Mouse (Mus musculus): ENCODE measurements around the gene Fndc3b.

Fndc3b gene

GRCm38 (mm10) chr3:27670416-27670815 is 40.7 kb downstream of the Fndc3b start:
- DNase-seq (ENCODE audit: low spot score) = no peak

GRCm38 (mm10) chr3:27667280-27667679 is 43.8 kb downstream of the Fndc3b start:
- DNase-seq (ENCODE audit: low spot score) = no peak

GRCm38 (mm10) chr3:27665338-27665737 is 45.8 kb downstream of the Fndc3b start:
- no peak for DNase-seq (ENCODE audit: low spot score)

GRCm38 (mm10) chr3:27663221-27663620 is 47.9 kb downstream of the Fndc3b start:
- DNase-seq (ENCODE audit: low spot score) = no peak

- no peak for DNase-seq (ENCODE audit: low spot score)
These were observed 52.8 kb downstream of the Fndc3b start for GRCm38 (mm10) chr3:27658198-27658763.

GRCm38 (mm10) chr3:27656764-27657390 is 54.2 kb downstream of the Fndc3b start:
- DNase-seq (ENCODE audit: low spot score) = peak; percentile 27

- no peak for DNase-seq (ENCODE audit: low spot score)
These were observed 55.4 kb downstream of the Fndc3b start for GRCm38 (mm10) chr3:27655673-27656072.

GRCm38 (mm10) chr3:27655042-27655441 is 56.1 kb downstream of the Fndc3b start:
- DNase-seq (ENCODE audit: low spot score) = no peak

GRCm38 (mm10) chr3:27652451-27653011 is 58.6 kb downstream of the Fndc3b start:
- no peak for DNase-seq (ENCODE audit: low spot score)

GRCm38 (mm10) chr3:27651731-27652130 is 59.4 kb downstream of the Fndc3b start:
- no peak for DNase-seq (ENCODE audit: low spot score)

GRCm38 (mm10) chr3:27650083-27650482 is 61.0 kb downstream of the Fndc3b start:
- no peak for DNase-seq (ENCODE audit: low spot score)

- DNase-seq (ENCODE audit: low spot score) = no peak
These were observed 61.8 kb downstream of the Fndc3b start for GRCm38 (mm10) chr3:27649316-27649715.

GRCm38 (mm10) chr3:27642381-27642780 is 68.7 kb downstream of the Fndc3b start:
- DNase-seq (ENCODE audit: low spot score) = no peak

GRCm38 (mm10) chr3:27639701-27640100 is 71.4 kb downstream of the Fndc3b start:
- no peak for DNase-seq (ENCODE audit: low spot score)

- DNase-seq (ENCODE audit: low spot score) = no peak
These were observed 74.0 kb downstream of the Fndc3b start for GRCm38 (mm10) chr3:27637046-27637661.

- DNase-seq (ENCODE audit: low spot score) = no peak
These were observed 75.3 kb downstream of the Fndc3b start for GRCm38 (mm10) chr3:27635776-27636175.

- no peak for DNase-seq (ENCODE audit: low spot score)
These were observed 78.2 kb downstream of the Fndc3b start for GRCm38 (mm10) chr3:27632880-27633279.

GRCm38 (mm10) chr3:27631112-27631511 is 80.0 kb downstream of the Fndc3b start:
- no peak for DNase-seq (ENCODE audit: low spot score)

- DNase-seq (ENCODE audit: low spot score) = no peak
These were observed 81.4 kb downstream of the Fndc3b start for GRCm38 (mm10) chr3:27629716-27630115.

GRCm38 (mm10) chr3:27626301-27626700 is 84.8 kb downstream of the Fndc3b start:
- no peak for DNase-seq (ENCODE audit: low spot score)

- DNase-seq (ENCODE audit: low spot score) = no peak
These were observed 85.5 kb downstream of the Fndc3b start for GRCm38 (mm10) chr3:27625592-27625985.

- no peak for DNase-seq (ENCODE audit: low spot score)
These were observed 86.0 kb downstream of the Fndc3b start for GRCm38 (mm10) chr3:27624974-27625591.

- no peak for DNase-seq (ENCODE audit: low spot score)
These were observed 88.7 kb downstream of the Fndc3b start for GRCm38 (mm10) chr3:27622451-27622850.

All from urinary bladder, postnatal 25 days (tissue).